Mouse (Mus musculus) heart, adult 2 months (tissue): ENCODE data around the gene Siglece. TPM values are rescaled to one million over a fixed set of nuclear protein-coding genes. Genes with fewer than 3 reads are reported as not detected.

Source experiments
- DNase-seq, 2 experiments: peaks; one replicate each; pipeline ENCODE4 v3.0.0; 2021
- H3K27ac ChIP-seq: fragments of 200-600 bp; 2 replicates; pipeline ENCODE4 v1.8.1; 2022
- H3K27me3 ChIP-seq: fragments of 200-500 bp; 2 replicates; pipeline ENCODE4 v1.6.1; 2012; ENCODE audit warnings: mild to moderate bottlenecking, low read length, inconsistent platforms, mixed read lengths; ENCODE audit not compliant: control insufficient read depth, insufficient read depth
- H3K36me3 ChIP-seq: fragments of 200-500 bp; 2 replicates; pipeline ENCODE4 v1.6.1; 2012; ENCODE audit warnings: low read length, inconsistent platforms; ENCODE audit not compliant: control insufficient read depth, insufficient read depth
- H3K4me1 ChIP-seq: fragments of 200-500 bp; 2 replicates; pipeline ENCODE4 v1.6.1; 2011; ENCODE audit warnings: low read length; ENCODE audit not compliant: control insufficient read depth, insufficient read depth
- H3K4me3 ChIP-seq: fragments of 200-600 bp; 2 replicates; pipeline ENCODE4 v1.8.1; 2022
- H3K79me2 ChIP-seq: fragments of 200-500 bp; replicated peaks from 2 replicates; pipeline ENCODE4 v1.6.1; 2012; ENCODE audit warnings: mild to moderate bottlenecking, inconsistent platforms, low read length, moderate library complexity, mixed read lengths; ENCODE audit not compliant: control insufficient read depth, insufficient read depth
- H3K9ac ChIP-seq: fragments of 200-500 bp; 2 replicates; pipeline ENCODE4 v1.6.1; 2012; ENCODE audit warnings: low read depth, mild to moderate bottlenecking, control low read depth, inconsistent platforms, low read length, mixed read lengths
- CTCF ChIP-seq: fragments of 200-600 bp; IDR thresholded peaks from 2 replicates; pipeline ENCODE4 v1.8.1; 2022; ENCODE audit warnings: antibody characterized with exemption, mild to moderate bottlenecking, moderate library complexity
- EP300 ChIP-seq: fragments of 200-500 bp; IDR thresholded peaks from 2 replicates; pipeline ENCODE4 v1.6.1; 2011; ENCODE audit warnings: low read depth, low read length, control low read depth; ENCODE audit not compliant: insufficient read depth
- POLR2A ChIP-seq: fragments of 200-500 bp; IDR thresholded peaks from 2 replicates; pipeline ENCODE4 v1.6.1; 2011; ENCODE audit warnings: mild to moderate bottlenecking, low read depth, low read length, control low read depth; ENCODE audit not compliant: insufficient read depth
- WGBS: fragments of 180-500 bp; shearing (Covaris S2); methylation state at CpG from one replicate; pipeline ENCODE4 v1.1.7; 2018; 5-methylcytosine and 5-hydroxymethylcytosine counted together
- intact Hi-C: fragments of 180-260 bp; cut with DNase I; formaldehyde crosslinking; loops from one replicate; pipeline ENCODE4 v1.15.1; 2025
- polyA plus RNA-seq: library from polyadenylated mRNA; depleted of rRNA; stranded (reverse); fragments of >200 nt; gene quantifications from 2 replicates; pipeline ENCODE4 v1.2.3, GENCODE M21; 2012; rRNA removed
- total RNA-seq, 2 experiments: library from RNA; stranded (reverse); gene quantifications; 2 replicates each; pipeline ENCODE4 v1.2.3; 2021

Siglece gene
- total and polyA plus RNA-seq, 3 experiments: 1.6 to 2.1 (median 1.9) TPM

DNA sequence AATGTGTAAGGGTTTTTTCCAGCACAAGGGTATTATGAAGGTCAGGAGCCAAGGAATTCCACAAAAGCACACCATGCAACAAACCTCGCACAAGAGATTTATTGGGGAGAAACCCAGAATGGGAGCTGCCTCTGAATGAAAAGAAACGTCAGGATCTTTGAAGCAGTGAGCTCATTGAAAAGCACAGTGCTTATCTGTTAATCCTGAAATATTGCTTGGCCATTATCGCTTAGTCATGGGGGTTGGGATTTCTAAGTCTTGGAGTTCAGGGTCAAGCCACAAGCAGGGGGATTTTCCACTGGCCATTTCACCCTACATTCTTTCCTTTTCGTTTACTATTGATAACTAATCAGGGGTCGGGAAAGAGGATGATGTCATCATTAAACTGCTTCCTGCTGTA is 58.1 kb downstream of the Siglece start:
- no peaks in the 10 kb centered on the region for H3K4me1 ChIP-seq
- no peak for TF ChIP-seq CTCF
- TF ChIP-seq POLR2A: no peak
- no peak for TF ChIP-seq EP300
- intact Hi-C loops: no loop called here
- DNase-seq: no peak
- H3K27ac ChIP-seq: no peak overlapping the region
- H3K79me2 ChIP-seq: no peaks in the 10 kb centered on the region
- no peaks in the 10 kb centered on the region for H3K27me3 ChIP-seq
- H3K4me3 ChIP-seq: no peak overlapping the region
- H3K9ac ChIP-seq: no peak overlapping the region
- WGBS: 14% methylated on average over 5 of the region's 5 CpGs
- no peaks in the 10 kb centered on the region for H3K36me3 ChIP-seq

Other genes starting within 250 kb of the Siglece start
- not detected for gene Lim2, start 232.5 kb downstream of the Siglece start, total RNA-seq
- not detected in 2 replicates for gene Lim2, start 232.5 kb downstream of the Siglece start, polyA plus RNA-seq
- not detected for gene Nkg7, start 223.1 kb downstream of the Siglece start, total RNA-seq
- gene Nkg7, start 223.1 kb downstream of the Siglece start, polyA plus RNA-seq: 1.6 and 4.9 TPM in 2 replicates
- gene Cldnd2, start 219.4 kb downstream of the Siglece start, total RNA-seq: not detected
- not detected in 2 replicates for gene Cldnd2, start 219.4 kb downstream of the Siglece start, polyA plus RNA-seq
- gene Etfb, start 216.1 kb downstream of the Siglece start, total RNA-seq: 1,000 to 10,000 TPM; 1,250 to 1,384 TPM
- gene Etfb, start 216.1 kb downstream of the Siglece start, polyA plus RNA-seq: 731 and 1,097 TPM in 2 replicates
- under 1 TPM; 0.73 to 0.82 TPM for gene Gm45233, start 216.0 kb downstream of the Siglece start, total RNA-seq
- 2.2 and 4.7 TPM in 2 replicates for gene Gm45233, start 216.0 kb downstream of the Siglece start, polyA plus RNA-seq
- gene Vsig10l, start 197.0 kb downstream of the Siglece start, total RNA-seq: 1 to 10 TPM; 1.0 to 1.1 TPM
- gene Vsig10l, start 197.0 kb downstream of the Siglece start, polyA plus RNA-seq: 3.0 TPM in 2 replicates
- gene Iglon5, start 170.1 kb downstream of the Siglece start, total RNA-seq: under 1 TPM; 0.14 to 0.16 TPM
- gene Iglon5, start 170.1 kb downstream of the Siglece start, polyA plus RNA-seq: 0.56 and 0.78 TPM in 2 replicates
- not detected for gene 4931406B18Rik, start 154.2 kb downstream of the Siglece start, total RNA-seq
- gene 4931406B18Rik, start 154.2 kb downstream of the Siglece start, polyA plus RNA-seq: not detected in 2 replicates
- 1 to 10 TPM; 2.4 to 3.5 TPM for gene Cd33, start 115.7 kb downstream of the Siglece start, total RNA-seq
- gene Cd33, start 115.7 kb downstream of the Siglece start, polyA plus RNA-seq: 7.6 and 7.9 TPM in 2 replicates
- gene Zfp658, start 97.9 kb downstream of the Siglece start, total RNA-seq: under 1 TPM; 0.86 to 0.93 TPM
- gene Zfp658, start 97.9 kb downstream of the Siglece start, polyA plus RNA-seq: 0.70 and 1.0 TPM in 2 replicates
- 1 to 10 TPM; 3.8 to 5.9 TPM for gene Zfp719, start 80.6 kb downstream of the Siglece start, total RNA-seq
- 1.4 and 3.3 TPM in 2 replicates for gene Zfp719, start 80.6 kb downstream of the Siglece start, polyA plus RNA-seq
- not detected for gene Zfp819, start 53.0 kb downstream of the Siglece start, total RNA-seq
- not detected in 2 replicates for gene Zfp819, start 53.0 kb downstream of the Siglece start, polyA plus RNA-seq
- not detected for gene Ceacam18, start 25.5 kb downstream of the Siglece start, total RNA-seq
- gene Ceacam18, start 25.5 kb downstream of the Siglece start, polyA plus RNA-seq: not detected in 2 replicates
- gene Ctu1, start 11.9 kb upstream of the Siglece start, total RNA-seq: 1 to 10 TPM; 3.1 to 3.2 TPM
- gene Ctu1, start 11.9 kb upstream of the Siglece start, polyA plus RNA-seq: 2.5 and 3.2 TPM in 2 replicates
- gene Klk14, start 30.3 kb upstream of the Siglece start, total RNA-seq: under 1 TPM in 1 of 2 experiments, not detected in 1; 0.30 TPM
- 0.44 and 0.45 TPM in 2 replicates for gene Klk14, start 30.3 kb upstream of the Siglece start, polyA plus RNA-seq
- not detected for gene Klk13, start 52.4 kb upstream of the Siglece start, total RNA-seq
- 0.18 and 0.35 TPM in 2 replicates for gene Klk13, start 52.4 kb upstream of the Siglece start, polyA plus RNA-seq
- gene Klk12, start 108.7 kb upstream of the Siglece start, total RNA-seq: not detected
- gene Klk12, start 108.7 kb upstream of the Siglece start, polyA plus RNA-seq: not detected in 2 replicates
- gene Klk11, start 114.4 kb upstream of the Siglece start, total RNA-seq: under 1 TPM; 0.25 to 0.44 TPM
- gene Klk11, start 114.4 kb upstream of the Siglece start, polyA plus RNA-seq: 0.20 and 0.78 TPM in 2 replicates
- gene Klk10, start 120.9 kb upstream of the Siglece start, total RNA-seq: under 1 TPM; 0.27 to 0.65 TPM
- 0.70 and 1.8 TPM in 2 replicates for gene Klk10, start 120.9 kb upstream of the Siglece start, polyA plus RNA-seq
- not detected for gene Klk9, start 131.7 kb upstream of the Siglece start, total RNA-seq
- gene Klk9, start 131.7 kb upstream of the Siglece start, polyA plus RNA-seq: 0.12 TPM in 2 replicates
- 10 to 100 TPM; 10.6 TPM for gene Klk8, start 137.4 kb upstream of the Siglece start, total RNA-seq
- 8.5 and 9.0 TPM in 2 replicates for gene Klk8, start 137.4 kb upstream of the Siglece start, polyA plus RNA-seq
- gene Klk7, start 151.1 kb upstream of the Siglece start, total RNA-seq: not detected
- 0.08 TPM in 1 of 2 replicates, not detected in the other for gene Klk7, start 151.1 kb upstream of the Siglece start, polyA plus RNA-seq
- not detected for gene Klk6, start 164.3 kb upstream of the Siglece start, total RNA-seq
- gene Klk6, start 164.3 kb upstream of the Siglece start, polyA plus RNA-seq: not detected in 2 replicates
- gene Klk5, start 181.8 kb upstream of the Siglece start, total RNA-seq: not detected
- not detected in 2 replicates for gene Klk5, start 181.8 kb upstream of the Siglece start, polyA plus RNA-seq
- gene Klk4, start 221.0 kb upstream of the Siglece start, total RNA-seq: not detected
- gene Klk4, start 221.0 kb upstream of the Siglece start, polyA plus RNA-seq: not detected in 2 replicates